Mouse (Mus musculus) kidney, adult 2 months (tissue): ENCODE measurements around the gene Serpina3n.

Source experiments
- CTCF ChIP-seq: fragments of 200-500 bp; conservative IDR thresholded peaks from 2 replicates; pipeline ENCODE4 v1.5.1; 2011; ENCODE audit warnings: low read depth, mild to moderate bottlenecking, control low read depth, low read length, moderate library complexity, mixed read lengths; ENCODE audit not compliant: insufficient read depth, insufficient read length
- POLR2A ChIP-seq: fragments of 200-500 bp; IDR thresholded peaks from one replicate; pipeline ENCODE4 v1.6.1; 2011; ENCODE audit warnings: low read depth, low read length, control low read depth

- TF ChIP-seq CTCF (peak; percentile 67), POLR2A (no peak)
These were observed 41.6 kb downstream of the Serpina3n start for GRCm38 (mm10) chr12:104448099-104448498.
